Mouse (Mus musculus): ENCODE results near the gene Tex45. TPM values are rescaled to one million over a fixed set of nuclear protein-coding genes. Genes with fewer than 3 reads are reported as not detected.

The Tex45 gene
- polyA plus RNA-seq, 1 experiment, result not detected

DNA sequence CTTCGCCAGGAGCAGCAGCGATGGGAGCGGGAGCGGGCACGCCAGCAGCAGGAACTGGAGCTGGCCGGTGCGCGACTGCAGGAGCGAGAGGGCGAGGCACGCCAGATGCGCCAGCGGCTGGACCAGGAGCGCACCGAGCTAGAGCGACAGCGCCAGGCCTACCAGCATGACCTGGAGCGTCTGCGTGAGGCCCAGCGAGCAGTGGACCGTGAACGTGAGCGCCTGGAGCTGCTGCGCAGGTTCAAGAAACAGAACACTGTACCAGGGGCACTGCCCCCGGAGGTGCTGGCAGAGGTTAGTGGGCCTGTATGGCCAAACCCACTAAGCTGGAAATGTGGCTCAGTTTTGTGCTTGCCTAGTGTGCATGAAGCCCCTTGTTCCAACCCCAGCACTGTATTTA lies 18.7 kb upstream of the Tex45 start:
- TF ChIP-seq GATA1 (IDR thresholded peaks at IDR 0.05; ENCODE audit: borderline replicate concordance, low read length), result no peak
- no peak for TF ChIP-seq FLI1 (IDR thresholded peaks at IDR 0.05; ENCODE audit: low read length)
- H3K4me1 ChIP-seq, result peaks cover 3% of the 10 kb centered on the region; the same call in 1 of the 2 replicates
- H3K4me3 ChIP-seq (replicated peaks), result no peak overlapping the region
- H3K27me3 ChIP-seq (replicated peaks), result no peaks in the 10 kb centered on the region
- peaks cover 100% of the 10 kb centered on the region for H3K36me3 ChIP-seq (replicated peaks; ENCODE audit: low read length)
- no peaks in the 10 kb centered on the region for H3K9me3 ChIP-seq

DNA sequence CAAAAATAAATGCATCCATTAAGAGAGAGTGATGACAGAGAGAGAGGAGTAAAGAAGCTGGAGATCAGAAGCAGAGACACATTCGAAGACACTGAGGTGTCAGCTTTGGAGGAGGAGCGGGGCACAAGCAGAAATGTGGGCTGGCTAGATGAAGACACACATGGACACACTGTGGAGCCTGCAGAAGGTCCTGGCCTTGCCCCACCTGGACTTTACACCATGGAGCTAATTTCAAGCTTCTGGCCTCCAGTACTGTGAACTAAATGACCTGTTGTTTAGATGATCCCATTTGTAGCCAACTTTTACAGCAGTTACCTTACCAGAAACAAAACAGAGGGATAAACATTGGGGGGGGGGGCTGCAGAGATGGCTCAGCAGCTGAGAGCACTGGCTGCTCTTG lies 7.4 kb upstream of the Tex45 start:
- no peak for TF ChIP-seq FLI1 (IDR thresholded peaks at IDR 0.05; ENCODE audit: low read length)
- TF ChIP-seq GATA1 (IDR thresholded peaks at IDR 0.05; ENCODE audit: borderline replicate concordance, low read length), result no peak
- Histone ChIP-seq H3K9me3 (no peaks in the 10 kb centered on the region), H3K27me3 (replicated peaks) (no peaks in the 10 kb centered on the region), H3K4me1 (peaks cover 58% of the 10 kb centered on the region), H3K36me3 (replicated peaks; ENCODE audit: low read length) (peaks cover 56% of the 10 kb centered on the region), H3K4me3 (replicated peaks) (no peak overlapping the region)

DNA sequence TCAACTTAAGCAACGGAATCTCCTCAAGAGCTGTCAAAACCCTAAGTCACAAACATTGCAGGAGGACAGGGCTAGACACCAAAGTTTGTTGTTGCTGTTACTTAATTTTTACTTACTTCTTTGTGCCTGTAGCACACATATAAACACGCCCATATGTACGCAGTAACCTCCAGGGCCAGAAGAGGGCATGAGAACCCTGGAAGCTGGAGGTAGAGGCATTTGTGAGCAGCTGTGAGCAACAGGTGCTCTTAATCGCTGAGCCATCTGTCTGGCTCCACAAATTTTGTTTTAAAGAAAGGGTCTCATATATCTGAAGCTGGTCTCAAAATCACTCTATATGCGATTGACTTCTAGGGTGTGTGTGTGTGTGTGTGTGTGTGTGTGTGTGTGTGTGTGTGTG lies 6.4 kb upstream of the Tex45 start:
- no peaks in the 10 kb centered on the region for H3K27me3 ChIP-seq (replicated peaks)
- no peaks in the 10 kb centered on the region for H3K9me3 ChIP-seq
- H3K4me3 ChIP-seq (replicated peaks), result no peak overlapping the region
- peaks cover 52% of the 10 kb centered on the region for H3K4me1 ChIP-seq
- TF ChIP-seq FLI1 (IDR thresholded peaks at IDR 0.05; ENCODE audit: low read length), result no peak
- no peak for TF ChIP-seq GATA1 (IDR thresholded peaks at IDR 0.05; ENCODE audit: borderline replicate concordance, low read length)
- H3K36me3 ChIP-seq (replicated peaks; ENCODE audit: low read length), result peaks cover 46% of the 10 kb centered on the region

- TF ChIP-seq FLI1 (IDR thresholded peaks at IDR 0.05; ENCODE audit: low read length) (no peak), GATA1 (IDR thresholded peaks at IDR 0.05; ENCODE audit: borderline replicate concordance, low read length) (no peak)
- Histone ChIP-seq H3K4me3 (replicated peaks) (peak within 1 kb of the TSS; percentile 95), H3K27me3 (replicated peaks) (peaks cover 4% of the 10 kb centered on the region), H3K9me3 (no peaks in the 10 kb centered on the region), H3K4me1 (peaks cover 27% of the 10 kb centered on the region), H3K36me3 (replicated peaks; ENCODE audit: low read length) (peaks cover 25% of the 10 kb centered on the region)
These were observed 3.4 kb upstream of the Tex45 start, which contains the start of gene Pex11g for GRCm38 (mm10) chr8:3467006-3467885. Gene Pex11g (minus strand): TSS chr8:3467680.

DNA sequence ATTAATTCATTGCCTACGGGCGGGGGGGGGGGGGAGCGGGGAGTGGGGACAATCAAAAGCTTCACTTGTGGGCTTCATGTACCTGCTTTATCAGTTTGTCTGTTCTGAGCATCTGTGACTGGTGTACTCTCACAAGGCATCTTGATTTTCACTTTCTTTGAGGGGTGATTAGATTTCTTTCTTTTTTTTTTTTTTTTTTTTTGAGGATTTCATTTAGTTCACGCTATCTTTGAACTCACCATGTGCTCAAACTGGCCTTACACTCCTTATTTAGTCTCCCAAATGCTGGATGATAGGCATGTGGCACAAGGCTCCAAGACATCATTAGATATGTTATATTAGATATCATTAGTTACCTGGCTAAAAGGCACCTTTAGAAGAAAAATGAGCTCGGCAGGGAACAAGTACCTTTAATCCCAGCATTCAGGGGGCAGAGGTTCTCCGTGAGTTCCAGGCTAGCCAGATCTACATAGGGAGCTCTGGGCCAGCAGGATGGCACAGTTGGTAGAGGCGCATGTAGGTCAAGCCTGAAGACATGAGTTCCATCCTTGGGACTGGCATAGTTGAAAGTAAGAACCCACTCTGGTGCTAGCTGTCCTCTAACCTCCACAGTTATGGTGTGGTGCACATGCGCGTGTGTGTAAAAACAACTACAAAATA lies 2.6 kb upstream of the Tex45 start:
- peaks cover 27% of the 10 kb centered on the region for H3K4me1 ChIP-seq
- peaks cover 19% of the 10 kb centered on the region for H3K36me3 ChIP-seq (replicated peaks; ENCODE audit: low read length)
- peaks cover 4% of the 10 kb centered on the region for H3K27me3 ChIP-seq (replicated peaks)
- H3K9me3 ChIP-seq, result no peaks in the 10 kb centered on the region
- TF ChIP-seq GATA1 (IDR thresholded peaks at IDR 0.05; ENCODE audit: borderline replicate concordance, low read length) (no peak), FLI1 (IDR thresholded peaks at IDR 0.05; ENCODE audit: low read length) (no peak)
- peak overlapping the region; percentile 95 for H3K4me3 ChIP-seq (replicated peaks)

- no peak for TF ChIP-seq FLI1 (IDR thresholded peaks at IDR 0.05; ENCODE audit: low read length)
- no peak for TF ChIP-seq GATA1 (IDR thresholded peaks at IDR 0.05; ENCODE audit: borderline replicate concordance, low read length)
- Histone ChIP-seq H3K36me3 (replicated peaks; ENCODE audit: low read length) (peaks cover 11% of the 10 kb centered on the region), H3K27me3 (replicated peaks) (peaks cover 4% of the 10 kb centered on the region), H3K4me1 (peaks cover 27% of the 10 kb centered on the region), H3K9me3 (no peaks in the 10 kb centered on the region), H3K4me3 (replicated peaks) (no peak overlapping the region)
These were observed 1.8 kb upstream of the Tex45 start for GRCm38 (mm10) chr8:3468838-3469237.

- TF ChIP-seq FLI1 (IDR thresholded peaks at IDR 0.05; ENCODE audit: low read length), result no peak
- no peak for TF ChIP-seq GATA1 (IDR thresholded peaks at IDR 0.05; ENCODE audit: borderline replicate concordance, low read length)
- H3K9me3 ChIP-seq, result no peaks in the 10 kb centered on the region
These were observed 5.2 kb downstream of the Tex45 start for GRCm38 (mm10) chr8:3475715-3476429.

GRCm38 (mm10) chr8:3480221-3480785 lies 9.6 kb downstream of the Tex45 start:
- Histone ChIP-seq H3K4me1 (peaks cover 38% of the 10 kb centered on the region), H3K4me3 (replicated peaks) (no peak overlapping the region), H3K36me3 (replicated peaks; ENCODE audit: low read length) (no peaks in the 10 kb centered on the region), H3K27me3 (replicated peaks) (peaks cover 34% of the 10 kb centered on the region), H3K9me3 (no peaks in the 10 kb centered on the region)
- TF ChIP-seq FLI1 (IDR thresholded peaks at IDR 0.05; ENCODE audit: low read length), result no peak
- TF ChIP-seq GATA1 (IDR thresholded peaks at IDR 0.05; ENCODE audit: borderline replicate concordance, low read length), result no peak

More at GRCm38 (mm10) chr8:3475715-3476429, 5.2 kb downstream of the Tex45 start:
- Histone ChIP-seq H3K4me3 (replicated peaks) (peak overlapping the region; percentile 82), H3K27me3 (replicated peaks) (peaks cover 35% of the 10 kb centered on the region), H3K36me3 (replicated peaks; ENCODE audit: low read length) (no peaks in the 10 kb centered on the region), H3K4me1 (peaks cover 14% of the 10 kb centered on the region)

DNA sequence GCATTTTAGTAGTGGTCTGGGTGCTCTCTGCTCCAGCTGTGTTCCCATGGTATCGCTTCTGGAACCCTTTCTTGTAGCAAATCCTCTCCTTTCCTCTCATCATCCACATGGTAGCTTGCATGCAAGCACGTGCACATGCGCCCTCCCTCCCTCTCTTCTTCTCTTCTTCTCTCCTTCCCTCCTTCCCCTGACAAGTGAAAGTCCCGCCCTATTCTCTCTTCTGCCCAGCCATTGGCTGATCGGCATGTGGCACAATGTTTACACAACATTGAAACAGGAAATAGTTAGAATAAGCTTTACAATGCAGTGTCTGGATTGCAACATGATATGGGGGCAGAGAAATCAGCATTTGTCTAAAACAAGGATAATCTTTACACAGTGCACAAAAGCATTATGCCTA lies 10.9 kb downstream of the Tex45 start:
- H3K27me3 ChIP-seq (replicated peaks), result peaks cover 24% of the 10 kb centered on the region
- TF ChIP-seq FLI1 (IDR thresholded peaks at IDR 0.05; ENCODE audit: low read length) (no peak), GATA1 (IDR thresholded peaks at IDR 0.05; ENCODE audit: borderline replicate concordance, low read length) (no peak)
- H3K4me1 ChIP-seq, result peaks cover 33% of the 10 kb centered on the region
- peak overlapping the region; percentile 50 for H3K4me3 ChIP-seq (replicated peaks)
- H3K36me3 ChIP-seq (replicated peaks; ENCODE audit: low read length), result no peaks in the 10 kb centered on the region
- H3K9me3 ChIP-seq, result no peaks in the 10 kb centered on the region

Measured in megakaryocyte, embryonic 14.5 days (primary cell).